ENCODE assay signal across 8 mouse cellular contexts in the genomic region with DNA sequence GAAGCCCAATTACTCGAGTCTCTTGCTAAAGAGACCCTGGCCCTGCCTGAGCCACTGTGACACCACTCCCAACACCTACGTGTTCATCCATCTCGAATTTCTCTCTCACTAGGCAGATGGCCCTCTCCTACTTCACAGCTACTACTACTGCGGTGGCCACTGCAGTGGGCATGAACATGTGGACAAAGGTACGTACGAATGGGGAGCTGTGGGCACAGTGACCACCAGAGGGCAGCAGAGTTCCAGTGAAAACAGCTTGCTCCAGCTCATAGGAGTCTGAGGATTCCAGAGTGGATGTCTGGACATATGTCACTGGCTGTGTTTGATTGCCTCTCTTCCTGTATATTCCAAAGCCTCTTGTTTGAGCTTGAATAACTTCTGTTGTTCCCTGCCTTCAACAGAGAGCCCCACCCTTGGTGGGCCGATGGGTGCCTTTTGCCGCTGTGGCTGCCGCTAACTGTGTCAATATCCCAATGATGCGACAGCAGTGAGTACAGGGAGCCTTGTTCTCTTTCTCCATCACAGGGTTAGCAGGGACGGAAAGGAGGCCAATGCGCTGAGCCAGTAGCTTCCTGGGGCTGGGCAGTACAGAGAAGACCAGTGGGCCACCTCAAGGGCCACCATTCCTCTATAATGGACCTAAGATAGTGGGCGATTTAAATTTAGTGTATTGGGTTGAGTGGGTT. TPM values are rescaled to one million over a fixed set of nuclear protein-coding genes. Genes with fewer than 3 reads are reported as not detected.
DNase-seq lines count a peak whose midpoint lies in the region; ATAC-seq and TF ChIP-seq lines count a peak whose summit lies in the region.

No protein-coding gene starts in this region.

- no peaks in the 10 kb centered on the region for H3K79me2 ChIP-seq in heart, adult 2 months (replicated peaks; ENCODE audit: control insufficient read depth, insufficient read depth, low read length)
- no peaks in the 10 kb centered on the region; the same call in 1 of the 2 replicates for H3K79me2 ChIP-seq in liver, adult 2 months (ENCODE audit: control insufficient read depth, insufficient read depth, low read length)

- H3K9me3 ChIP-seq in embryonic facial prominence, embryonic 10.5 days = no peaks in the 10 kb centered on the region
- H3K9me3 ChIP-seq in kidney, embryonic 16.5 days (ENCODE audit: low read length) = no peaks in the 10 kb centered on the region

- peaks cover 81% of the 10 kb centered on the region for H3K36me3 ChIP-seq in embryonic facial prominence, embryonic 10.5 days (replicated peaks)
- H3K36me3 ChIP-seq in heart, adult 2 months (ENCODE audit: control insufficient read depth, insufficient read depth, low read length) = no peaks in the 10 kb centered on the region
- peaks cover 34% of the 10 kb centered on the region for H3K36me3 ChIP-seq in kidney, embryonic 16.5 days (ENCODE audit: insufficient read depth, low read length)
- peaks cover 12% of the 10 kb centered on the region for H3K36me3 ChIP-seq in liver, adult 2 months (ENCODE audit: control insufficient read depth, insufficient read depth, low read length)

- peak; percentile 99 for TF ChIP-seq CTCF in heart, adult 2 months (IDR thresholded peaks at IDR 0.05)
- peak; percentile 97 for TF ChIP-seq CTCF in liver, adult 2 months (IDR thresholded peaks at IDR 0.05; ENCODE audit: low read depth, low read length)

- no peak overlapping the region for H3K9ac ChIP-seq in heart, adult 2 months (ENCODE audit: low read depth, low read length)
- no peak overlapping the region for H3K9ac ChIP-seq in kidney, embryonic 16.5 days (replicated peaks; ENCODE audit: low read length)
- H3K9ac ChIP-seq in liver, adult 2 months (ENCODE audit: low read depth, low read length) = no peak overlapping the region

- H3K27ac ChIP-seq in embryonic facial prominence, embryonic 10.5 days (replicated peaks) = no peak overlapping the region
- no peak overlapping the region for H3K27ac ChIP-seq in heart, adult 2 months
- no peak overlapping the region for H3K27ac ChIP-seq in kidney, embryonic 16.5 days (ENCODE audit: low read length)
- H3K27ac ChIP-seq in liver, adult 2 months (replicated peaks; ENCODE audit: insufficient read depth, low read depth, low read length) = no peak overlapping the region

- no peak overlapping the region for H3K4me3 ChIP-seq in embryonic facial prominence, embryonic 10.5 days
- H3K4me3 ChIP-seq in heart, adult 2 months = no peak overlapping the region
- no peak overlapping the region for H3K4me3 ChIP-seq in kidney, embryonic 16.5 days (ENCODE audit: low read length)
- H3K4me3 ChIP-seq in liver, adult 2 months (ENCODE audit: insufficient read depth, low read depth, low read length) = no peak overlapping the region

- peak; percentile 32 for DNase-seq in 3134 (ENCODE audit: extremely low read depth, insufficient read length, low spot score)
- peak; percentile 95 for DNase-seq in adrenal gland, postnatal 14 days
- DNase-seq in embryonic facial prominence, embryonic 10.5 days (ENCODE audit: low spot score) = peak; percentile 87
- DNase-seq in heart, adult 2 months = peak; percentile 79 to 88
- DNase-seq in liver, adult 2 months (ENCODE audit: extremely low read depth, low read depth, low spot score) = peak; percentile 71
- peak; percentile 87 for DNase-seq in naive thymus-derived CD4-positive, alpha-beta T cell, adult 2 months (ENCODE audit: low read depth)
- DNase-seq in spleen, postnatal 4 days (ENCODE audit: low spot score in 2 of 2) = peak; percentile 73 to 94

- H3K4me2 ChIP-seq in kidney, embryonic 16.5 days (replicated peaks; ENCODE audit: low read depth, low read length) = no peak overlapping the region

- peak; percentile 78 for ATAC-seq in kidney, embryonic 16.5 days (ENCODE audit: low FRiP score, low TSS enrichment)

- H3K27me3 ChIP-seq in embryonic facial prominence, embryonic 10.5 days (replicated peaks; ENCODE audit: low read depth, poor library complexity, severe bottlenecking) = no peaks in the 10 kb centered on the region
- no peaks in the 10 kb centered on the region for H3K27me3 ChIP-seq in heart, adult 2 months (ENCODE audit: control insufficient read depth, insufficient read depth, low read length)
- no peaks in the 10 kb centered on the region for H3K27me3 ChIP-seq in kidney, embryonic 16.5 days (ENCODE audit: insufficient read depth, low read length)
- no peaks in the 10 kb centered on the region for H3K27me3 ChIP-seq in liver, adult 2 months (ENCODE audit: control insufficient read depth, insufficient read depth, low read length)

- TF ChIP-seq EP300 in heart, adult 2 months (IDR thresholded peaks at IDR 0.05; ENCODE audit: insufficient read depth, low read depth, low read length) = peak; percentile 92

- no peaks in the 10 kb centered on the region for H3K4me1 ChIP-seq in embryonic facial prominence, embryonic 10.5 days
- H3K4me1 ChIP-seq in heart, adult 2 months (ENCODE audit: control insufficient read depth, insufficient read depth, low read length) = no peaks in the 10 kb centered on the region
- no peaks in the 10 kb centered on the region for H3K4me1 ChIP-seq in kidney, embryonic 16.5 days (ENCODE audit: insufficient read depth, low read length)
- peaks cover 17% of the 10 kb centered on the region for H3K4me1 ChIP-seq in liver, adult 2 months (ENCODE audit: control insufficient read depth, insufficient read depth, low read length)

- no peak for TF ChIP-seq POLR2A in heart, adult 2 months (IDR thresholded peaks at IDR 0.05; ENCODE audit: insufficient read depth, low read depth, low read length)
- no peak for TF ChIP-seq POLR2A in liver, adult 2 months (IDR thresholded peaks at IDR 0.05; ENCODE audit: extremely low read depth, insufficient read depth, low read length)

- WGBS in embryonic facial prominence, embryonic 10.5 days = 60% methylated on average over 13 of the region's 13 CpGs
- WGBS in heart, adult 2 months = 59% methylated on average over 13 of the region's 13 CpGs
- 48% methylated on average over 13 of the region's 13 CpGs for WGBS in kidney, embryonic 16.5 days
- 58% methylated on average over 13 of the region's 13 CpGs for WGBS in liver, adult 2 months

- intact Hi-C loops in heart, adult 2 months (cut with DNase I) = loop anchor here (1.0 to 2.0 kb wide), 2 partner anchors 83 to 152 kb away; no protein-coding TSS in a partner anchor

RNA-seq across cellular contexts. Expression of gene Wbp1l, which starts 10.9 kb away (rescaled TPM):
- total RNA-seq in adrenal gland, postnatal 14 days (2021) = 132 and 137 TPM in 2 replicates
- polyA plus RNA-seq in embryonic facial prominence, embryonic 10.5 days (2016; fragmentation: Nextera tagmentation; extraction: Ambion mirVana) = 50.8 and 57.3 TPM in 2 replicates
- total RNA-seq in heart, adult 2 months (2021) = 10 to 100 TPM; 53.5 to 54.2 TPM
- polyA plus RNA-seq in heart, adult 2 months (2012; rRNA removed) = 39.2 and 46.2 TPM in 2 replicates
- polyA plus RNA-seq in kidney, embryonic 16.5 days (2015; fragmentation: Nextera tagmentation; extraction: Ambion mirVana) = 53.4 and 54.4 TPM in 2 replicates
- total RNA-seq in liver, adult 2 months (2014; rRNA removed) = 66.7 and 90.9 TPM in 2 replicates
- polyA plus RNA-seq in liver, adult 2 months (2012; rRNA removed) = 140 and 169 TPM in 2 replicates

RNA-seq across cellular contexts. Expression of gene Sfxn2, which starts 14.8 kb away (rescaled TPM):
- total RNA-seq in adrenal gland, postnatal 14 days (2021) = 11.5 and 12.7 TPM in 2 replicates
- 21.0 and 22.6 TPM in 2 replicates for polyA plus RNA-seq in embryonic facial prominence, embryonic 10.5 days (2016; fragmentation: Nextera tagmentation; extraction: Ambion mirVana)
- 1 to 10 TPM; 2.4 to 3.6 TPM for total RNA-seq in heart, adult 2 months (2021)
- polyA plus RNA-seq in heart, adult 2 months (2012; rRNA removed) = 2.3 and 2.7 TPM in 2 replicates
- 39.4 and 41.1 TPM in 2 replicates for polyA plus RNA-seq in kidney, embryonic 16.5 days (2015; fragmentation: Nextera tagmentation; extraction: Ambion mirVana)
- 33.8 and 34.6 TPM in 2 replicates for total RNA-seq in liver, adult 2 months (2014; rRNA removed)
- polyA plus RNA-seq in liver, adult 2 months (2012; rRNA removed) = 13.9 and 15.1 TPM in 2 replicates

RNA-seq across cellular contexts. Expression of gene Arl3, which starts 15.0 kb away (rescaled TPM):
- 57.0 and 60.7 TPM in 2 replicates for total RNA-seq in adrenal gland, postnatal 14 days (2021)
- polyA plus RNA-seq in embryonic facial prominence, embryonic 10.5 days (2016; fragmentation: Nextera tagmentation; extraction: Ambion mirVana) = 196 and 200 TPM in 2 replicates
- total RNA-seq in heart, adult 2 months (2021) = 10 to 100 TPM; 36.1 to 43.4 TPM
- polyA plus RNA-seq in heart, adult 2 months (2012; rRNA removed) = 38.3 and 57.0 TPM in 2 replicates
- polyA plus RNA-seq in kidney, embryonic 16.5 days (2015; fragmentation: Nextera tagmentation; extraction: Ambion mirVana) = 142 and 148 TPM in 2 replicates
- 21.9 and 25.1 TPM in 2 replicates for total RNA-seq in liver, adult 2 months (2014; rRNA removed)
- polyA plus RNA-seq in liver, adult 2 months (2012; rRNA removed) = 8.7 and 12.7 TPM in 2 replicates

Comparison
In these comparisons a context has a peak if more than half of its experiments do, and no peak if none do; other contexts are left out.
1. DNase-seq: peak in every context shown above with its lines; median percentile 95 in adrenal gland, postnatal 14 days; 87 in embryonic facial prominence, embryonic 10.5 days; 87 in naive thymus-derived CD4-positive, alpha-beta T cell, adult 2 months; 84 in heart, adult 2 months; 84 in spleen, postnatal 4 days; 71 in liver, adult 2 months; 32 in 3134.